ENCODE assay signal across 9 mouse cellular contexts in genomic region chr2:152427493-152427892, GRCm38 (mm10). TPM values are rescaled to one million over a fixed set of nuclear protein-coding genes. Genes with fewer than 3 reads are reported as not detected.
DNase-seq lines count a peak whose midpoint lies in the region; ATAC-seq lines count a peak whose summit lies in the region.
"Had no signal": no experiment of that assay in that cellular context is flagged by ENCODE, and none has a peak within 500 bp of the region (broad histone marks: within the 10 kb centered on the region; RNA-seq: fewer than 3 reads in every experiment).

No protein-coding gene starts in this region.

- H3K4me2 ChIP-seq in heart, embryonic 11.5 days, result peak overlapping the region; percentile 44

- no peaks in the 10 kb centered on the region for H3K36me3 ChIP-seq in heart, embryonic 11.5 days (ENCODE audit: control insufficient read depth, insufficient read depth, low read length)
- H3K36me3 ChIP-seq in limb, embryonic 10.5 days, result no peaks in the 10 kb centered on the region

- no peaks in the 10 kb centered on the region for H3K27me3 ChIP-seq in heart, embryonic 11.5 days (ENCODE audit: control insufficient read depth, insufficient read depth, low read length)
- H3K27me3 ChIP-seq in limb, embryonic 10.5 days (ENCODE audit: low read depth, poor library complexity, severe bottlenecking), result peaks cover 4% of the 10 kb centered on the region; the same call in 1 of the 2 replicates

- H3K4me3 ChIP-seq in heart, embryonic 11.5 days (ENCODE audit: low read depth, low read length), result 0 out of 2 replicates have a peak overlapping the region, but pooled peaks have one; percentile 2
- H3K4me3 ChIP-seq in limb, embryonic 10.5 days, result peak overlapping the region; percentile 13

- intact Hi-C loops in heart, postnatal 14 days (cut with DNase I), result no loop called here

- DNase-seq in heart, postnatal 14 days, result no peak
- peak; percentile 35 for DNase-seq in retina, embryonic 14.5 days (ENCODE audit: low spot score)
- no peak for DNase-seq in retina, postnatal 1 day
- peak; percentile 32 for DNase-seq in limb, embryonic 10.5 days (ENCODE audit: low spot score)
- peak; percentile 37 for DNase-seq in yolk sac, embryonic 10.5 days (ENCODE audit: low spot score)
- DNase-seq in cerebellum, adult 11-12 months, result no peak
- no peak for DNase-seq in Muller cell, postnatal 12 days (ENCODE audit: inconsistent ontology term)

- ATAC-seq in heart, embryonic 11.5 days (replicated peaks; ENCODE audit: insufficient number of reproducible peaks, low FRiP score, low TSS enrichment), result no peak

- peaks cover 6% of the 10 kb centered on the region for H3K4me1 ChIP-seq in heart, embryonic 11.5 days (ENCODE audit: control insufficient read depth, insufficient read depth, low read length)
- H3K4me1 ChIP-seq in limb, embryonic 10.5 days, result peaks cover 8% of the 10 kb centered on the region

- H3K9me3 ChIP-seq in heart, embryonic 11.5 days (replicated peaks; ENCODE audit: control insufficient read depth, low read length), result no peaks in the 10 kb centered on the region
- no peaks in the 10 kb centered on the region for H3K9me3 ChIP-seq in limb, embryonic 10.5 days (replicated peaks)

- WGBS in heart, embryonic 11.5 days (ENCODE audit: insufficient replicate concordance), result 6% methylated on average over 12 of the region's 12 CpGs
- 12% methylated on average over 12 of the region's 12 CpGs for WGBS in limb, embryonic 10.5 days

- H3K27ac ChIP-seq in heart, embryonic 11.5 days (ENCODE audit: low read depth, low read length), result no peak overlapping the region
- H3K27ac ChIP-seq in limb, embryonic 10.5 days, result no peak overlapping the region

- no peak overlapping the region; the same call in 1 of the 2 replicates for H3K9ac ChIP-seq in heart, embryonic 11.5 days (ENCODE audit: low read depth, low read length)

RNA-seq across cellular contexts. Expression of gene 6820408C15Rik, which starts 12.1 kb away (rescaled TPM):
- polyA plus RNA-seq in heart, embryonic 11.5 days (2014; fragmentation: Nextera tagmentation; extraction: Ambion mirVana), result 1.4 and 1.5 TPM in 2 replicates
- 1 to 10 TPM; 2.6 to 2.7 TPM for total RNA-seq in heart, postnatal 14 days (2021)
- 0.40 and 0.61 TPM in 2 replicates for polyA plus RNA-seq in limb, embryonic 10.5 days (2016; fragmentation: Nextera tagmentation; extraction: Ambion mirVana)
- total RNA-seq: common myeloid progenitor, adult 5-6 weeks had no signal

RNA-seq across cellular contexts. Expression of gene Zcchc3, which starts 12.7 kb away (rescaled TPM):
- polyA plus RNA-seq in heart, embryonic 11.5 days (2014; fragmentation: Nextera tagmentation; extraction: Ambion mirVana), result 50.9 and 55.4 TPM in 2 replicates
- total RNA-seq in heart, postnatal 14 days (2021), result 10 to 100 TPM; 12.0 TPM
- polyA plus RNA-seq in limb, embryonic 10.5 days (2016; fragmentation: Nextera tagmentation; extraction: Ambion mirVana), result 64.9 and 67.2 TPM in 2 replicates

RNA-seq across cellular contexts. Expression of gene Sox12, which starts 29.6 kb away (rescaled TPM):
- 12.9 and 13.9 TPM in 2 replicates for polyA plus RNA-seq in heart, embryonic 11.5 days (2014; fragmentation: Nextera tagmentation; extraction: Ambion mirVana)
- total RNA-seq in heart, postnatal 14 days (2021), result 10 to 100 TPM; 14.4 to 15.5 TPM
- polyA plus RNA-seq in limb, embryonic 10.5 days (2016; fragmentation: Nextera tagmentation; extraction: Ambion mirVana), result 9.9 and 11.8 TPM in 2 replicates

RNA-seq across cellular contexts. Expression of gene Defb23, which starts 36.9 kb away (rescaled TPM):
- polyA plus RNA-seq in heart, embryonic 11.5 days (2014; fragmentation: Nextera tagmentation; extraction: Ambion mirVana), result not detected in 2 replicates
- total RNA-seq in heart, postnatal 14 days (2021), result not detected
- polyA plus RNA-seq in limb, embryonic 10.5 days (2016; fragmentation: Nextera tagmentation; extraction: Ambion mirVana), result not detected in 2 replicates
- total RNA-seq: common myeloid progenitor, adult 5-6 weeks had no signal

RNA-seq across cellular contexts. Expression of gene Defb20, which starts 49.4 kb away (rescaled TPM):
- not detected in 2 replicates for polyA plus RNA-seq in heart, embryonic 11.5 days (2014; fragmentation: Nextera tagmentation; extraction: Ambion mirVana)
- total RNA-seq in heart, postnatal 14 days (2021), result not detected
- not detected in 2 replicates for polyA plus RNA-seq in limb, embryonic 10.5 days (2016; fragmentation: Nextera tagmentation; extraction: Ambion mirVana)
- total RNA-seq: common myeloid progenitor, adult 5-6 weeks had no signal

Comparison
In these comparisons a context has a peak if more than half of its experiments do, and no peak if none do; other contexts are left out.
1. DNase-seq: peak in retina, embryonic 14.5 days (single experiment), limb, embryonic 10.5 days (single experiment) and yolk sac, embryonic 10.5 days (single experiment); none in heart, postnatal 14 days (0 of 2), retina, postnatal 1 day (single experiment), cerebellum, adult 11-12 months (single experiment) and Muller cell, postnatal 12 days (single experiment).